Mouse (Mus musculus): ENCODE measurements at regions not wholly inside any gene's neighbourhood (a gene's known extent, or its start where the extent isn't known, plus 50 kb on each side); places are given as distances from the start of the nearest gene placed in this dataset.

- no peaks in the 10 kb centered on the region for H3K4me1 ChIP-seq (ENCODE audit: control insufficient read depth, insufficient read depth, low read length)
- H3K27me3 ChIP-seq (ENCODE audit: control insufficient read depth, insufficient read depth, low read length), result no peaks in the 10 kb centered on the region
- no peak for TF ChIP-seq CTCF (IDR thresholded peaks at IDR 0.05; ENCODE audit: borderline replicate concordance, insufficient read depth, low read depth, low read length)
- DNase-seq, result no peak
- H3K27ac ChIP-seq (ENCODE audit: insufficient read depth, low read length), result no peak overlapping the region
- WGBS, result 91% methylated on average over 1 of the region's 1 CpGs
- no peak overlapping the region for H3K4me3 ChIP-seq (replicated peaks; ENCODE audit: insufficient read depth, low read depth, low read length)
These were observed 94.5 kb downstream of the Adamts15 start for GRCm38 (mm10) chr9:30827780-30828179.

- no peak overlapping the region for H3K27ac ChIP-seq (ENCODE audit: insufficient read depth, low read length)
- H3K27me3 ChIP-seq (ENCODE audit: control insufficient read depth, insufficient read depth, low read length), result no peaks in the 10 kb centered on the region
- no peak for TF ChIP-seq CTCF (IDR thresholded peaks at IDR 0.05; ENCODE audit: borderline replicate concordance, insufficient read depth, low read depth, low read length)
- TF ChIP-seq POLR2A (IDR thresholded peaks at IDR 0.05; ENCODE audit: borderline replicate concordance, insufficient read depth, low read length), result no peak
- H3K4me3 ChIP-seq (replicated peaks; ENCODE audit: insufficient read depth, low read depth, low read length), result no peak overlapping the region
- 74% methylated on average over 4 of the region's 4 CpGs for WGBS
- no peaks in the 10 kb centered on the region for H3K4me1 ChIP-seq (ENCODE audit: control insufficient read depth, insufficient read depth, low read length)
- no peak for DNase-seq
These were observed 98.1 kb downstream of the Adamts15 start for GRCm38 (mm10) chr9:30824056-30824625.

- H3K27me3 ChIP-seq (ENCODE audit: control insufficient read depth, insufficient read depth, low read length), result no peaks in the 10 kb centered on the region
- WGBS, result 93% methylated on average over 2 of the region's 2 CpGs
- H3K4me1 ChIP-seq (ENCODE audit: control insufficient read depth, insufficient read depth, low read length), result no peaks in the 10 kb centered on the region
- H3K4me3 ChIP-seq (replicated peaks; ENCODE audit: insufficient read depth, low read depth, low read length), result no peak overlapping the region
- TF ChIP-seq CTCF (IDR thresholded peaks at IDR 0.05; ENCODE audit: borderline replicate concordance, insufficient read depth, low read depth, low read length) (no peak), POLR2A (IDR thresholded peaks at IDR 0.05; ENCODE audit: borderline replicate concordance, insufficient read depth, low read length) (no peak)
- no peak for DNase-seq
- H3K27ac ChIP-seq (ENCODE audit: insufficient read depth, low read length), result no peak overlapping the region
These were observed 101.4 kb downstream of the Adamts15 start for GRCm38 (mm10) chr9:30820806-30821375.

- Histone ChIP-seq H3K27me3 (ENCODE audit: control insufficient read depth, insufficient read depth, low read length) (no peaks in the 10 kb centered on the region), H3K27ac (ENCODE audit: insufficient read depth, low read length) (no peak overlapping the region), H3K4me3 (replicated peaks; ENCODE audit: insufficient read depth, low read depth, low read length) (no peak overlapping the region), H3K4me1 (ENCODE audit: control insufficient read depth, insufficient read depth, low read length) (no peaks in the 10 kb centered on the region)
- 77% methylated on average over 4 of the region's 4 CpGs for WGBS
- TF ChIP-seq CTCF (IDR thresholded peaks at IDR 0.05; ENCODE audit: borderline replicate concordance, insufficient read depth, low read depth, low read length) (no peak), POLR2A (IDR thresholded peaks at IDR 0.05; ENCODE audit: borderline replicate concordance, insufficient read depth, low read length) (no peak)
- DNase-seq, result no peak
These were observed 109.0 kb downstream of the Adamts15 start for GRCm38 (mm10) chr9:30813246-30813645.

GRCm38 (mm10) chr9:30810843-30811242, 111.4 kb downstream of the Adamts15 start:
- WGBS, result 21% methylated on average over 1 of the region's 1 CpGs
- no peaks in the 10 kb centered on the region for H3K27me3 ChIP-seq (ENCODE audit: control insufficient read depth, insufficient read depth, low read length)
- H3K4me1 ChIP-seq (ENCODE audit: control insufficient read depth, insufficient read depth, low read length), result no peaks in the 10 kb centered on the region
- H3K27ac ChIP-seq (ENCODE audit: insufficient read depth, low read length), result no peak overlapping the region
- TF ChIP-seq CTCF (IDR thresholded peaks at IDR 0.05; ENCODE audit: borderline replicate concordance, insufficient read depth, low read depth, low read length) (no peak), POLR2A (IDR thresholded peaks at IDR 0.05; ENCODE audit: borderline replicate concordance, insufficient read depth, low read length) (no peak)
- no peak for DNase-seq
- H3K4me3 ChIP-seq (replicated peaks; ENCODE audit: insufficient read depth, low read depth, low read length), result no peak overlapping the region

GRCm38 (mm10) chr9:30810290-30810689, 112.0 kb downstream of the Adamts15 start:
- WGBS, result 64% methylated on average over 4 of the region's 4 CpGs
- Histone ChIP-seq H3K4me3 (replicated peaks; ENCODE audit: insufficient read depth, low read depth, low read length) (no peak overlapping the region), H3K4me1 (ENCODE audit: control insufficient read depth, insufficient read depth, low read length) (no peaks in the 10 kb centered on the region), H3K27ac (ENCODE audit: insufficient read depth, low read length) (no peak overlapping the region), H3K27me3 (ENCODE audit: control insufficient read depth, insufficient read depth, low read length) (no peaks in the 10 kb centered on the region)
- DNase-seq, result no peak
- TF ChIP-seq POLR2A (IDR thresholded peaks at IDR 0.05; ENCODE audit: borderline replicate concordance, insufficient read depth, low read length) (no peak), CTCF (IDR thresholded peaks at IDR 0.05; ENCODE audit: borderline replicate concordance, insufficient read depth, low read depth, low read length) (no peak)

GRCm38 (mm10) chr9:30808863-30809491, 113.3 kb downstream of the Adamts15 start:
- no peak overlapping the region for H3K4me3 ChIP-seq (replicated peaks; ENCODE audit: insufficient read depth, low read depth, low read length)
- no peaks in the 10 kb centered on the region for H3K4me1 ChIP-seq (ENCODE audit: control insufficient read depth, insufficient read depth, low read length)
- TF ChIP-seq CTCF (IDR thresholded peaks at IDR 0.05; ENCODE audit: borderline replicate concordance, insufficient read depth, low read depth, low read length) (no peak), POLR2A (IDR thresholded peaks at IDR 0.05; ENCODE audit: borderline replicate concordance, insufficient read depth, low read length) (no peak)
- DNase-seq, result no peak
- H3K27ac ChIP-seq (ENCODE audit: insufficient read depth, low read length), result no peak overlapping the region
- 71% methylated on average over 11 of the region's 11 CpGs for WGBS
- no peaks in the 10 kb centered on the region for H3K27me3 ChIP-seq (ENCODE audit: control insufficient read depth, insufficient read depth, low read length)

Measured in cerebellum, adult 2 months (tissue).